Mouse (Mus musculus) olfactory bulb, adult 2 months (tissue): ENCODE measurements at regions not wholly inside any gene's neighbourhood (a gene's known extent, or its start where the extent isn't known, plus 50 kb on each side); places are given as distances from the start of the nearest gene placed in this dataset.

Source experiments
- CTCF ChIP-seq: fragments of 200-500 bp; IDR thresholded peaks from 2 replicates; pipeline ENCODE4 v1.5.1; 2012; ENCODE audit warnings: low read depth, mild to moderate bottlenecking, low read length, moderate library complexity; ENCODE audit not compliant: insufficient read depth
- POLR2A ChIP-seq: fragments of 200-500 bp; IDR thresholded peaks from 2 replicates; pipeline ENCODE4 v1.6.1; 2012; ENCODE audit warnings: mild to moderate bottlenecking, low read depth, low read length, moderate library complexity; ENCODE audit not compliant: insufficient read depth

GRCm38 (mm10) chr1:73130215-73130861 lies 114.6 kb upstream of the Tnp1 start:
- TF ChIP-seq CTCF = no peak
- no peak for TF ChIP-seq POLR2A
